Mouse (Mus musculus): ENCODE measurements at regions not wholly inside any gene's neighbourhood (a gene's known extent, or its start where the extent isn't known, plus 50 kb on each side); places are given as distances from the start of the nearest gene placed in this dataset.
"Not testable (repeated sequence)": the region's sequence is repeated elsewhere in the genome, so short reads cannot be mapped to it uniquely, and the experiment has no call there.

DNA sequence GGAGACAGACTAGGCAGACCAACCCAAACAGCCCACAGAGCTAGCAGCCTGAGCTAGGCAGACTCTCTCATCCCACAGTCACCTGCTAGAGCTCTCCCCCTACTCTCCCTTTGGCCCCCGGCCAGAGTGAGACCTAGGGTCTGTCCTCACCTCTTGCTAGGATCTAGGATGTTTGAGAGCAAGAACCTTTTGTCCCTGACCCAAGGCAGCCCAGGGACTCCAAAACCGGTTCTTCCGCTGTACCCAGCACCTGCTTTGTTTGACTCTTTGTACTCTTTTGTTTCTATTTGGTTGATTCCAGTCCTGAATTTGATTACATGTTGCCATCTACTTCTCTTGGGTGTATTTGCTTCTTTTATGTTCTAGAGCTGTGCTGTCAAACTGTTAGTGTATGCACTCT, 75.3 kb downstream of the H60c start:
- no peak overlapping the region for H3K27ac ChIP-seq (replicated peaks)
- H3K27me3 ChIP-seq, result no peaks in the 10 kb centered on the region
- H3K9ac ChIP-seq (replicated peaks), result no peak overlapping the region
- no peak for ATAC-seq (replicated peaks)
- WGBS, result 62% methylated on average over 3 of the region's 3 CpGs
- no peaks in the 10 kb centered on the region for H3K4me1 ChIP-seq
- no peaks in the 10 kb centered on the region; the same call in 1 of the 2 replicates for H3K9me3 ChIP-seq
- H3K4me3 ChIP-seq, result no peak overlapping the region
- no peak overlapping the region for H3K4me2 ChIP-seq (replicated peaks)
- no peaks in the 10 kb centered on the region for H3K36me3 ChIP-seq

GRCm38 (mm10) chr10:3188361-3188760, 79.2 kb downstream of the H60c start:
- Histone ChIP-seq H3K4me3 (no peak overlapping the region), H3K9me3 (no peaks in the 10 kb centered on the region; the same call in 1 of the 2 replicates), H3K27me3 (no peaks in the 10 kb centered on the region), H3K27ac (replicated peaks) (no peak overlapping the region), H3K9ac (replicated peaks) (no peak overlapping the region), H3K36me3 (no peaks in the 10 kb centered on the region), H3K4me1 (no peaks in the 10 kb centered on the region), H3K4me2 (replicated peaks) (no peak overlapping the region)
- no peak for ATAC-seq (replicated peaks)
- 83% methylated on average over 4 of the region's 4 CpGs for WGBS

DNA sequence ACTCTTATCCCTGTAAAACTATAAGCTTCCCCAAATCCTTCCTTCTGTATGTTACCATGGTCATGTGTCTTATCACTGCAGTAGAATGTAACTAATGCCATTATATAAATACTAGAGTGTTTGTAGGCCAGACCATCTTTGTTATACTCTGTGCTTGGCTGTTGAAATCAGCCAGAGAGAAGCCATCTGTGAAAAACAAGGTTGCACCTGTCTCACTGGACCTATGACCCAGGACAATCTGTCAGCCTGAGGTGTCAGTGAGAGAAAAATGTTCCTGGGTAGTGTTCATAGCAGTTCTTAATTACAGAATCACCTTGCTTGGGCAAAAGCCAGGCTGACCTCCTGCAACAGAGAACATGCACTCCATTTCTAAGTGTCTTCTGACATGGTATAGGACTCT, 87.5 kb downstream of the H60c start:
- no peaks in the 10 kb centered on the region for H3K4me1 ChIP-seq
- no peak for ATAC-seq (replicated peaks)
- H3K27ac ChIP-seq (replicated peaks), result no peak overlapping the region
- H3K9me3 ChIP-seq, result peaks cover 10% of the 10 kb centered on the region; the same call in 1 of the 2 replicates
- H3K4me3 ChIP-seq, result no peak overlapping the region
- no peaks in the 10 kb centered on the region for H3K36me3 ChIP-seq
- H3K4me2 ChIP-seq (replicated peaks), result no peak overlapping the region
- no peaks in the 10 kb centered on the region for H3K27me3 ChIP-seq
- H3K9ac ChIP-seq (replicated peaks), result no peak overlapping the region

DNA sequence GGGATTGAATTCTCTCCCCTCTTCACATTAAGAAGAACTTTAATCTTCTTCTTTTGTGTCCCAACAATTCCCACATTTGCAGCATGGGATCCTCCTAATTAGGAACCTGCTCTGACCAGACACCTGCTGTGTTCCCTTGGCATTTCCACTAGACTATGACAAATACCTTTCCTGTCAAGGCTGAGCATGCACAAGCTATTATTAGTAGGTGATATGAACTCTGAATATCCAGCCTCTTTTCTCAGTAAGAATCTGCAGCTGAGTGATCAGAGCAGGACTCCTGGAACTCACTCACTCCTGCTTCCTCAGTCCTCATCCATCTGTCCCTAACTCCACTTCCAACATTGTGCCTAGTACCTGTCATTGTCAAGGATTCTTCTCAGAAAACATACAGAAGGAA, 94.0 kb downstream of the H60c start:
- H3K4me2 ChIP-seq (replicated peaks), result no peak overlapping the region
- no peak overlapping the region for H3K27ac ChIP-seq (replicated peaks)
- no peak for ATAC-seq (replicated peaks)

GRCm38 (mm10) chr10:3172927-3173326, 94.6 kb downstream of the H60c start:
- not testable (repeated sequence) for ATAC-seq (replicated peaks)

More for the DNA sequence above, 94.0 kb downstream of the H60c start:
- H3K4me3 ChIP-seq, result no peak overlapping the region
- H3K9ac ChIP-seq (replicated peaks), result no peak overlapping the region
- no peaks in the 10 kb centered on the region for H3K36me3 ChIP-seq
- no peaks in the 10 kb centered on the region for H3K27me3 ChIP-seq
- H3K9me3 ChIP-seq, result peaks cover 17% of the 10 kb centered on the region; the same call in 1 of the 2 replicates
- H3K4me1 ChIP-seq, result no peaks in the 10 kb centered on the region

GRCm38 (mm10) chr10:3172257-3172656, 95.3 kb downstream of the H60c start:
- no peak for ATAC-seq (replicated peaks)
- no peak overlapping the region for H3K9ac ChIP-seq (replicated peaks)
- WGBS, result 100% methylated on average over 1 of the region's 1 CpGs

More at GRCm38 (mm10) chr10:3172927-3173326, 94.6 kb downstream of the H60c start:
- not testable (repeated sequence) for H3K4me2 ChIP-seq (replicated peaks); H3K4me3 ChIP-seq; H3K27ac ChIP-seq (replicated peaks); H3K27me3 ChIP-seq; H3K4me1 ChIP-seq; H3K36me3 ChIP-seq; H3K9ac ChIP-seq (replicated peaks)
- H3K9me3 ChIP-seq, result peaks cover 17% of the 10 kb centered on the region; the same call in 1 of the 2 replicates
- WGBS, result 41% methylated on average over 4 of the region's 4 CpGs

GRCm38 (mm10) chr10:3171366-3171765, 96.2 kb downstream of the H60c start:
- H3K4me2 ChIP-seq (replicated peaks), result no peak overlapping the region
- no peak overlapping the region for H3K9ac ChIP-seq (replicated peaks)
- 95% methylated on average over 5 of the region's 5 CpGs for WGBS
- H3K4me3 ChIP-seq, result no peak overlapping the region
- no peak overlapping the region for H3K27ac ChIP-seq (replicated peaks)
- H3K36me3 ChIP-seq, result no peaks in the 10 kb centered on the region
- no peak for ATAC-seq (replicated peaks)
- H3K4me1 ChIP-seq, result no peaks in the 10 kb centered on the region
- H3K27me3 ChIP-seq, result no peaks in the 10 kb centered on the region
- H3K9me3 ChIP-seq, result peaks cover 17% of the 10 kb centered on the region; the same call in 1 of the 2 replicates

More at GRCm38 (mm10) chr10:3172257-3172656, 95.3 kb downstream of the H60c start:
- H3K9me3 ChIP-seq, result peaks cover 17% of the 10 kb centered on the region; the same call in 1 of the 2 replicates
- H3K27me3 ChIP-seq, result no peaks in the 10 kb centered on the region
- no peak overlapping the region for H3K27ac ChIP-seq (replicated peaks)
- H3K36me3 ChIP-seq, result no peaks in the 10 kb centered on the region
- H3K4me2 ChIP-seq (replicated peaks), result no peak overlapping the region
- no peaks in the 10 kb centered on the region for H3K4me1 ChIP-seq
- no peak overlapping the region for H3K4me3 ChIP-seq

GRCm38 (mm10) chr10:3155542-3155941, 112.0 kb downstream of the H60c start:
- 96% methylated on average over 4 of the region's 4 CpGs for WGBS

GRCm38 (mm10) chr10:3148171-3148570, 119.4 kb downstream of the H60c start:
- WGBS, result 86% methylated on average over 4 of the region's 4 CpGs
- Histone ChIP-seq H3K36me3 (no peaks in the 10 kb centered on the region), H3K4me3 (no peak overlapping the region), H3K4me2 (replicated peaks) (no peak overlapping the region), H3K4me1 (no peaks in the 10 kb centered on the region), H3K27me3 (no peaks in the 10 kb centered on the region), H3K27ac (replicated peaks) (no peak overlapping the region), H3K9me3 (peaks cover 27% of the 10 kb centered on the region), H3K9ac (replicated peaks) (no peak overlapping the region)
- ATAC-seq (replicated peaks), result no peak

More at GRCm38 (mm10) chr10:3155542-3155941, 112.0 kb downstream of the H60c start:
- Histone ChIP-seq H3K27ac (replicated peaks) (no peak overlapping the region), H3K4me3 (no peak overlapping the region), H3K27me3 (no peaks in the 10 kb centered on the region), H3K9ac (replicated peaks) (no peak overlapping the region), H3K9me3 (peaks cover 12% of the 10 kb centered on the region; the same call in 1 of the 2 replicates), H3K4me1 (no peaks in the 10 kb centered on the region), H3K36me3 (no peaks in the 10 kb centered on the region), H3K4me2 (replicated peaks) (no peak overlapping the region)
- ATAC-seq (replicated peaks), result no peak

- H3K4me2 ChIP-seq (replicated peaks), result no peak overlapping the region
- 85% methylated on average over 4 of the region's 4 CpGs for WGBS
- no peaks in the 10 kb centered on the region for H3K27me3 ChIP-seq
- no peak for ATAC-seq (replicated peaks)
- H3K4me1 ChIP-seq, result no peaks in the 10 kb centered on the region
- H3K27ac ChIP-seq (replicated peaks), result no peak overlapping the region
- no peaks in the 10 kb centered on the region for H3K36me3 ChIP-seq
- peaks cover 15% of the 10 kb centered on the region; the same call in 1 of the 2 replicates for H3K9me3 ChIP-seq
- H3K9ac ChIP-seq (replicated peaks), result no peak overlapping the region
- H3K4me3 ChIP-seq, result no peak overlapping the region
Measured at GRCm38 (mm10) chr10:3139306-3139705, 128.3 kb downstream of the H60c start.

DNA sequence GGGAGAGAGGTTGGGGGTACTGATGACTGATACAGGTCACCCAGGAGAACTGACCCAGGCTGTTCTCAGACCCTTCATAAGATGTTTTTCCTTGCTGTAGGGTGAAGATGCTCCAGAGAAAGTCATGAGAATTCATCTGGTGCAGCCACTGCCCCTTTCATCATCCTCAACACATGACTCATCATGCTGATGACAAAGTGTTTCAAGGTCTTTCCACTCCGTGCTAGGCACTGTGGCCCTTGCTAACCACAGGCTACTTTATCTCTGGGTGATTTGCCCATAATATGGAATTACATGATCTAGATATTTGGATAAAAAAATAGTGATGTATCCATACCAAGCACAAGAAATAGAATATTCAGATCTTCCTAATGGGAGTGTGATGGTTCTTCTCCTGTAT, 140.1 kb downstream of the H60c start:
- Histone ChIP-seq H3K4me2 (replicated peaks) (no peak overlapping the region), H3K4me3 (no peak overlapping the region), H3K27me3 (no peaks in the 10 kb centered on the region), H3K9me3 (peaks cover 66% of the 10 kb centered on the region), H3K27ac (replicated peaks) (no peak overlapping the region), H3K36me3 (no peaks in the 10 kb centered on the region), H3K4me1 (no peaks in the 10 kb centered on the region), H3K9ac (replicated peaks) (no peak overlapping the region)
- ATAC-seq (replicated peaks), result no peak
- WGBS, result 84% methylated on average over 1 of the region's 1 CpGs

- no peaks in the 10 kb centered on the region for H3K36me3 ChIP-seq
- ATAC-seq (replicated peaks), result no peak
- no peak overlapping the region for H3K9ac ChIP-seq (replicated peaks)
- H3K4me3 ChIP-seq, result no peak overlapping the region
- H3K27me3 ChIP-seq, result no peaks in the 10 kb centered on the region
- H3K4me1 ChIP-seq, result no peaks in the 10 kb centered on the region
- H3K27ac ChIP-seq (replicated peaks), result no peak overlapping the region
- no peak overlapping the region for H3K4me2 ChIP-seq (replicated peaks)
- WGBS, result 94% methylated on average over 3 of the region's 3 CpGs
- peaks cover 66% of the 10 kb centered on the region for H3K9me3 ChIP-seq
Measured at GRCm38 (mm10) chr10:3117451-3118070, 150.0 kb downstream of the H60c start.

GRCm38 (mm10) chr10:3114421-3114820, 153.2 kb downstream of the H60c start:
- not testable (repeated sequence) for H3K4me1 ChIP-seq; H3K4me2 ChIP-seq (replicated peaks); ATAC-seq (replicated peaks); H3K4me3 ChIP-seq; H3K27me3 ChIP-seq; H3K27ac ChIP-seq (replicated peaks); H3K9ac ChIP-seq (replicated peaks); H3K36me3 ChIP-seq
- peaks cover 49% of the 10 kb centered on the region for H3K9me3 ChIP-seq
- WGBS, result 91% methylated on average over 3 of the region's 8 CpGs
